Mouse (Mus musculus): ENCODE measurements around the gene Elf3.

DNA sequence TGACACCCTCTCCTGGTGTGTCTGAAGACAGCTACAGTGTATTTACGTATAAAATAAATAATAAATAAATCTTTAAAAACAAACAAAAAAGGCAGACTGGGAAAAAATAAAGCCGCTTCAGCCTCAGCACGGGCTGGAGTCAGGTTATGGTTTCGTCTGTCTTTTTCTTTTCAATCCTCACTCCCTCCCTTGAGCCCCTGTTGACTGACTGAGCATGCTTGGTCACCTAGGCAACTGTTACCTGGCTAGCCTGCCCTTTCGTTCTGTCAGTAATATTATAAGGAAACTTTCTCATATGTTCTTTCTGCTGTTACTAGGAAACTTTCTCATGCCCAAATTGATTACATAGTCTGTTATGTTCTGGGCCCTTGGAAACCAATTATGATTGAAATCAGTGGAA, 32.5 kb upstream of the Elf3 start:
- TF ChIP-seq ZC3H11A (IDR thresholded peaks at IDR 0.05; ENCODE audit: borderline replicate concordance, low read depth, low read length) (no peak), MAFK (IDR thresholded peaks at IDR 0.05; ENCODE audit: insufficient read depth, low read depth, low read length) (no peak)

Measured in ES-E14 (cell line).